Mouse (Mus musculus): ENCODE results near the gene Mrpl16.

DNA sequence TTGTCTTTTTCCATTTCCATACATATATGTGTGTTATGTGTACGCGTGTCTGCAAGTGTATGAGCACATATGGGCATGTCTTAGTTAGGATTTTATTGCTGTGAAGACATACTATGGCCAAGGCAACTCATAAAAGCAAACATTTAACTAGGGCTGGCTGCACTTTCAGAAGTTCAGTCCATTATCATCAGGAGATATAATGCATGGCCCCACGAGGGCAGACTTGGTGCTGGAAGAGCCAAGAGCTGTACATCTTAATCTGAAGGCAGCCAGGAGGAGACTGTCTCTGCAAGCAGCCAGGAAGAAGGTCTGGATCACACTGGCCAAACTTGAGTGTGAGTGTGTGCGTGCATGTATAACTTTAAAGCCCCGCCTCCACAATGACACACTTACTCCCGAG, 24.3 kb downstream of the Mrpl16 start:
- TF ChIP-seq POLR2A (IDR thresholded peaks at IDR 0.05; ENCODE audit: borderline replicate concordance, low read depth, low read length) (no peak), CTCF (IDR thresholded peaks at IDR 0.05; ENCODE audit: low read depth, low read length) (no peak)

Measured in bone marrow macrophage, adult 2 months (primary cell).